Mouse (Mus musculus): ENCODE data around the gene Ndufa7.
"Not testable (repeated sequence)": the region's sequence is repeated elsewhere in the genome, so short reads cannot be mapped to it uniquely, and the experiment has no call there.

Ndufa7 gene

GRCm38 (mm10) chr17:33812475-33812874 is 11.9 kb upstream of the Ndufa7 start:
- no peak for DNase-seq (ENCODE audit: low spot score)

GRCm38 (mm10) chr17:33812990-33813389 is 11.4 kb upstream of the Ndufa7 start:
- no peak for DNase-seq (ENCODE audit: low spot score)

GRCm38 (mm10) chr17:33815399-33815798 is 9.0 kb upstream of the Ndufa7 start:
- DNase-seq (ENCODE audit: low spot score): no peak

GRCm38 (mm10) chr17:33816612-33817011 is 7.8 kb upstream of the Ndufa7 start:
- no peak for DNase-seq (ENCODE audit: low spot score)

GRCm38 (mm10) chr17:33817184-33817968 is 7.0 kb upstream of the Ndufa7 start:
- peak; percentile 91 for DNase-seq (ENCODE audit: low spot score)

GRCm38 (mm10) chr17:33817969-33818643 is 6.3 kb upstream of the Ndufa7 start:
- DNase-seq (ENCODE audit: low spot score): no peak

- no peak for DNase-seq (ENCODE audit: low spot score)
Observed at GRCm38 (mm10) chr17:33822436-33822959, 1.9 kb upstream of the Ndufa7 start.

GRCm38 (mm10) chr17:33823171-33823570 is 1.2 kb upstream of the Ndufa7 start:
- not testable (repeated sequence) for DNase-seq (ENCODE audit: low spot score)

GRCm38 (mm10) chr17:33824997-33825330 is 592 bp downstream of the Ndufa7 start:
- DNase-seq (ENCODE audit: low spot score): not testable (repeated sequence)

GRCm38 (mm10) chr17:33825462-33825861 is 1.1 kb downstream of the Ndufa7 start:
- DNase-seq (ENCODE audit: low spot score): no peak

GRCm38 (mm10) chr17:33826850-33827249 is 2.5 kb downstream of the Ndufa7 start:
- peak; percentile 57 for DNase-seq (ENCODE audit: low spot score)

GRCm38 (mm10) chr17:33828892-33829291 is 4.5 kb downstream of the Ndufa7 start:
- peak; percentile 63 for DNase-seq (ENCODE audit: low spot score)

- DNase-seq (ENCODE audit: low spot score): no peak
Observed at GRCm38 (mm10) chr17:33829561-33829960, 5.2 kb downstream of the Ndufa7 start.

- peak; percentile 89 for DNase-seq (ENCODE audit: low spot score)
Observed at GRCm38 (mm10) chr17:33842966-33843795, 18.8 kb downstream of the Ndufa7 start, which contains the start of gene Cd320. Gene Cd320 (plus strand): TSS chr17:33843091.

- no peak for DNase-seq (ENCODE audit: low spot score)
Observed at GRCm38 (mm10) chr17:33844196-33844595, 19.8 kb downstream of the Ndufa7 start.

- DNase-seq (ENCODE audit: low spot score): no peak
Observed at GRCm38 (mm10) chr17:33848139-33848538, 23.8 kb downstream of the Ndufa7 start.

- DNase-seq (ENCODE audit: low spot score): no peak
Observed at GRCm38 (mm10) chr17:33851331-33851730, 27.0 kb downstream of the Ndufa7 start.

GRCm38 (mm10) chr17:33857816-33858215 is 33.4 kb downstream of the Ndufa7 start:
- DNase-seq (ENCODE audit: low spot score): no peak

GRCm38 (mm10) chr17:33865330-33866030 is 41.1 kb downstream of the Ndufa7 start:
- peak; percentile 22 for DNase-seq (ENCODE audit: low spot score)

- DNase-seq (ENCODE audit: low spot score): not testable (repeated sequence)
Observed at GRCm38 (mm10) chr17:33873537-33873936, 49.2 kb downstream of the Ndufa7 start, which contains the start of gene Gm7029. Gene Gm7029 (plus strand): TSS chr17:33873837.

GRCm38 (mm10) chr17:33874411-33874810 is 50.0 kb downstream of the Ndufa7 start:
- no peak for DNase-seq (ENCODE audit: low spot score)

Data from ovary, postnatal 36 days (tissue).